Mouse (Mus musculus) NIH3T3 (cell line): Measurements from ENCODE around the gene Fkbpl.

Experiments
- DNase-seq: peaks from one replicate; pipeline ENCODE4 v3.0.0-alpha.2; 2012; ENCODE audit warnings: low read depth

Fkbpl gene

DNA sequence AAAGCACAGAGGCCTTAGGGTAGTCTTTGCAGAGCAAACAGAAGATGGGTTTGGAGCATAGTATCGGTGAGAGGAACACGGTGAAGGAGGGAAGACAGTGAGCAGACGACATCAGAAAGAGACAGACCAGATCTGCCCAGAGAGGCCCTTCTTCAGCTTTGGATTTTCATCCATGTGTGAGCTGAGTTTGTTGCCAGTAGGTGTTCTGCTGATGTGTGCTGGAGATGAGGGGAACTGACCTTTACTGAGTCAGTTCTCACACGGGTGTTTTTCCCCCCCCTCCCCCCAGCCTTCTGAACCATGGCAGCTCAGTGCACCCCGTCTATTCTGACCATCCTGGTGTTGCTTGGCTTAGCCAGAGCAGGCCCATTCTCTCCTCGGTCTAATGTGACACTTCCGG lies 25.7 kb downstream of the Fkbpl start, which contains the start of gene Tnxb:
Tnxb (plus strand) TSS at position 301 of the 400 bp plus-strand sequence.
- DNase-seq: no peak

DNA sequence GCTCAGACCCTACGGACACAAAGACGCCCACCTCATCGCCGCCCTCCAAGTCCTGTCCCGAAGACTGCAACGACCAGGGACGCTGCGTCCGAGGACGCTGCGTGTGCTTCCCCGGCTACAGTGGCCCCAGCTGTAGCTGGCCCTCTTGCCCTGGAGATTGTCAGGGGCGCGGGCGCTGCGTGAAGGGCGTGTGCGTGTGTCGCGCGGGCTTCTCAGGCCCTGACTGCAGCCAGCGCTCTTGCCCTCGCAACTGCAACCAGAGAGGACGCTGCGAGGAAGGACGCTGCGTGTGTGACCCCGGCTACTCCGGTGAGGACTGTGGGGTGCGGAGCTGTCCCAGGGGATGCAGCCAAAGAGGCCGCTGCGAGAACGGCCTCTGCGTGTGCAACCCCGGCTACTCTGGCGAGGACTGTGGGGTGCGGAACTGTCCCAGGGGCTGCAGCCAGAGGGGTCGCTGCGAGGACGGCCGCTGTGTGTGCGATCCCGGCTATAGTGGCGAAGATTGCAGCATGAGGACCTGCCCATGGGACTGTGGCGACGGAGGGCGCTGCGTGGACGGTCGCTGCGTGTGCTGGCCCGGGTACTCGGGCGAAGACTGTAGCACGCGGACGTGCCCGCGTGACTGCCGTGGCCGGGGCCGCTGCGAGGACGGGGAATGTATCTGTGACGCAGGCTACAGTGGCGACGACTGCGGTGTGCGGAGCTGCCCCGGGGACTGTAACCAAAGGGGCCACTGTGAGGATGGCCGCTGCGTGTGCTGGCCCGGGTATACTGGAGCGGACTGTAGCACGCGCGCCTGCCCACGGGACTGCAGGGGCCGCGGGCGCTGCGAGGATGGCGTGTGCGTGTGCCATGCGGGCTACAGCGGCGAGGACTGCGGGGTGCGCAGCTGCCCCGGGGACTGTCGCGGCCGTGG lies 26.8 kb downstream of the Fkbpl start:
- DNase-seq: no peak

DNA sequence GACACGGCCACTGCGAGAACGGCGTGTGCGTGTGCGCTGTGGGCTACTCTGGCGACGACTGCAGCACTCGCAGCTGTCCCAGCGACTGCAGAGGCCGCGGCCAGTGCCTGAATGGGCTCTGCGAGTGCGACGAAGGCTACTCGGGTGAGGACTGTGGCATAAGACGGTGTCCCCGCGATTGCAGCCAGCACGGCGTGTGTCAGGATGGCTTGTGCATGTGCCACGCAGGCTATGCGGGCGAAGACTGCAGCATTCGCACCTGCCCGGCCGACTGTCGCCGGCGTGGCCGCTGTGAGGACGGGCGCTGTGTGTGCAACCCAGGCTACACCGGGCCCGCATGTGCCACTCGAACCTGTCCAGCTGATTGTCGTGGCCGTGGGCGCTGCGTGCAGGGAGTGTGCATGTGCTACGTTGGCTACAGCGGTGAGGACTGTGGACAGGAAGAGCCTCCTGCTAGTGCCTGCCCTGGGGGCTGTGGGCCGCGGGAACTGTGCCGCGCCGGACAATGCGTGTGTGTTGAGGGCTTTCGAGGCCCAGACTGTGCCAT lies 27.8 kb downstream of the Fkbpl start:
- no peak for DNase-seq

DNA sequence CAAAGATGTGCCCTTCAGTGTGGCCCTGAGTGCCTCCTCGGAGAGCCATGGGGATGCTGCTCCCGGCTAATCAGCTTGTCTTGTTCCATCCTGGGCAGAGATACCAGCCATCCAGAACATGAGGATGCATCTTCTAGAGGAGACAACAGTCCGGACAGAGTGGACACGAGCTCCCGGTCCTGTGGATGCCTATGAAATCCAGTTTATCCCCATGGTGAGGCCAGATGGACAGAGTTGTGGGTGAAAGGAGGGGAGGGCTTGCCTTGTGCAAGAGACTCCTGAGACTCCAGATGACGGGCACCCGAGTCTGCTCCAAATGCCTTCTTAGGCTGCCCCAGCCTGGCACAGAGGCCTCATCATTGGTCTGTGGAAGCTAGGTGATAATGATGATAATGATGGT lies 28.6 kb downstream of the Fkbpl start:
- no peak for DNase-seq

DNA sequence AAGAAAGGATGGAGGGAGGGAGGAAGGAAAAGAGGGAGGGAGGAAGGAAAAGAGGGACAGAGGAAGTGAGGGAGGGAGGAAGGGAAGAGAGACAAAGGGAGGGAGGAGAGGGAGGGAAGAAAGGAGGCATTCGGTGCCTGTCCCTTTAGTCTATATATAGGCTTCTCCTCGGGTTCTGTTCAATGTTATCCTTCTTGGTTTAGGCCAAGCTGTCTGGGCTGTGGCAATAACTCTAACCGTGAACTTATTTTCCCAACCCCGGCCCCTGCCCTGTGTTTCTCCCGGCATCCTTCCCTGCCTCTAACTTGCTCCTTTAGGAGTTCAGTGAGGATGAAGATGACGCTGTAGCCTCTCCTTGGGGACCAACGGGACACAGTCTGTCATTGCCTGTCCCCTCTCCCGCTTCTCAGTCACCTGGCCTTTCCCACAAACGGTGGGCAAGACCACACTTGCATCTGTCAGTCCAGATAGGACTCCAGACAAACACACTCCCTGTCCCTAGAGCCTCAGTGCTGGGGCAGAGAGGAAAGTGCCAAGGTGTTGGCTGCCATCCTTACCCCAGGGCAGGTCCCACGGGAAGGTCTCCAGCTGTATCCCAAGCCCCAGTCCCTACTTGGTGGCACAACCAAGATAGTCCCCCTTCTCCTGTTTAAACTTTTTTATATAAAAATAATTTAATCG lies 30.1 kb downstream of the Fkbpl start:
- no peak for DNase-seq

DNA sequence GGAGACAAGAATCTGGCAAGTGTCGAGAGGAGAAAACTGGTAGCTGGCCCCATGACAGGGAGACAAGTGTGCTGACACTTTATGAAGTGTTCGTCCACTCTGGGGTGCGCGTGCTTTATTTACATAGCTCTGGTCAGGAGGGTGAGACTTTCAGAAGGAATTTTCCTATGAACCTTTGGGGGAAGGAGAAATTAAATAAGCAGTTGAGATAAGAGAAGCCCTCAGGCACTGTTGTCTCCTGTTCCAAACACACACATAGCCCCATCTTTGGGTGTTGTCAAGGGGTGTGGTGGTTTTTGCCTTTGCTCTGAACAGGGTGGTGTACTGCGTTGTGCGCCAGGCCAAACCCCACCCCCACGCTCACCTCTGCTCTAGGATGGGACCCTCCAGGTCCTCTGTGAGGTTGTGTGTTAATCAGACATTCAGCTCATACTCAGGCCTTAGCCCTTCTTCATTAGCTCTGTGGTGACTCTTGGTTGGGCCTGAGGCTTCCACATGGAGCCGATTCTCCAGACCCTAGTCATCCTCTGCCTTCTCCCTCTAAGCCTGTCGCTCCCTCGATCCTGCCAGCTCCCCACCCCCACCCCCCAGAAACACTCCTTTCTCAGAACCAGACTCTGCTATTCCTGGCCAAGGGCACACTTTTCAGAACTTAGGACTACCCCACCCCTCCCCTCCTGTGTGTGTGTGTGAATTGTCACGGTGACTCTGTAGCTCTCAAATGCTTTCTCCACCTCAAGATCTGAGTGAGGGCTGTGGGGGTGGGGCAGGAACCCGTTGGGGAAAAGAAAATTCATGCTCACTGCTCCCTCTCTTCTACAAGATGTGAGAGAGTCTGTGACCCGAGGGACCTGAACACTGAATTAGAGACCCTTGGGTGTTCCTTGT lies 30.9 kb downstream of the Fkbpl start:
- peak; percentile 41 for DNase-seq

DNA sequence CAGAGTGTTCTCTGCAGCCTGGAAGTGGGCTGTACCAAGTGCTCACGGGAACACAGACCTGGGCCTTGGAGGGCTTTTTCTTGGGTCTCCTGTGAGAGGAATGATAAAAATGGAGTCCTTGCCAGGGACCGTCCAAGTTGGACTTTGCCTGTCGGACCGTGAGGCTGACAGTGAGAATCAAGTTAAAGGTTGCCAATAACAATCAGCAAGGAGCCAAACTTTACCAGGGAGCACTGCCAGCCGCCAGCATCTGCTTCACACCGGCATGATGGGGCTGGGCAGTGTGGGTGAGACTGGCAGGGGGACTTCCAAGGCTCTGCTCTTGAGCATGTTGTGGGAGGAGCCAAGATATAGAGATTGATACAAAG lies 31.5 kb downstream of the Fkbpl start:
- DNase-seq: no peak

DNA sequence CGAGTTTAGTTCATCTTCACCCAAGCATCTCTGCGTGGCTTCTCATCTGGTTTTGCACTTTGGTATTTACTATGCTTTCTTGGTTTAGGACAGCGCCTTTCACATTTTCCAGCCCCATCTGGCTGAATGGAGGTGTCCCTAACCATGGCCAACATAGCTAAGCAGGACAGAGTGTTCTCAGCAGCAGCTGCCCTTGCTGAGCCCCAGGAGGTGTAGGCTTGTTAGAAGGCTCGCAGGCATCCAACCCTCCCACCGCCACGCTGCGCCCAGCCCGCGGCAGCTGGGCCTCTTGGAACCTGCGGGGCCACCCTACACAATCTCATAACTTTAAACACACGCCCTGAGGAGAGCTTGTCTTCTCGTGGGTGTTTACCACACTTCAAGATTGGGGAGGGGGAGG lies 32.1 kb downstream of the Fkbpl start:
- DNase-seq: no peak

DNA sequence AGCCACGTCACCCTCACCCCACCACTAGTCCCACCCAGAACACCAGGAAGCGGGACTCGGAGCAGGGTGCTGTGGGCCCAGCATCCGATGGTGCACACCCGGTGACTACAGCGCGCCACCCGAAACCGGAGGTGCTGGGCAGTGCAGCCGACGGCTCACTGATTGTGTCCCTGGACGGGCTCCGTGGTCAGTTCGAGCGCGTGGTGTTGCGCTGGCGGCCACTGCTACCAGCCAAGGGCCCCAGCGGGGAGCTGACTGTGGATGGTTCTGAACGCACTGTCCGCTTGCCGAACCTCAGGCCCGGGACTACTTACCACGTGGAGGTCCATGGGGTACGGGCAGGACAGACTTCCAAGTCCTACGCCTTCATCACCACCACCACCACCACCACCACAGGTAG lies 35.6 kb downstream of the Fkbpl start:
- DNase-seq: no peak

DNA sequence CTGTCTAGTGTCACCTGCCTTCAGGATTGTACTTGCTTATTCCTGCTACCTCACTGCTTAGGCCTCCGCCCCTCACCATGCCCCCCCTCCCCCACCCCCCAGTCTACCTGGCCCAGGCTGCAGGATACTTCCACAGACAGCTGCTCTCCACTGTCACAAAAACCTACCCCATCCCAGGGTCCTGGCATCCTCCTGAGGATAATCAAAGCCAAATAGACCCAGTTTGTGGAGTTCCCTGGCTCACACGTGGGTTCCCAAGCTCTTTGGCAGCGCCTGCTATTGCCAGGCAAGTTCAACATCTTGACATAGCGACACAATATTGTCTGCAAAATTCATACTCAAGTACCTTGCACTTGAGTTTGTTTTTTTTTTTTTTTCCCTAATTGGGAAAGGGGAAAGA lies 36.1 kb downstream of the Fkbpl start:
- no peak for DNase-seq

DNA sequence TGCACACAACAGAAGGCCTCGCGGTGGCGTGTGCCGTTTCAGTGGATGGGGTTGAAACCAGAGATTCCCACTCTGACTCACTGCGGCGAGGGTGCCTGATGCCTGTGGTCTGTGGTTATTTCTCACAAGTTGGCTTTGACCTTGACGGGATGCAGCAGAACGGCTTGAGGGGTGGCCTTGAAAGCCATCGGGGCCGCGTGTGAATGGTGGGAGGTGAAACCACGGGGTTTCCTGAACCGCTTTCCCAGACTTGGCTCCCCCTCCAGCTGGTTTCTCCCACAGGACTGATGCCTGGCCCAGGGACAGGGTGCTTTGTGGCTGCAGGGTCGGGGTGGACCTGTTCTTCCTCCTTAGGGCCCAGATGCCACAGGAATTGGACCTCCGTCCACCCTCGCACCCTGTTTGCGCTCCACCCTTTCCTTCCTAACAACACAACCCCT lies 36.6 kb downstream of the Fkbpl start:
- peak; percentile 74 for DNase-seq

DNA sequence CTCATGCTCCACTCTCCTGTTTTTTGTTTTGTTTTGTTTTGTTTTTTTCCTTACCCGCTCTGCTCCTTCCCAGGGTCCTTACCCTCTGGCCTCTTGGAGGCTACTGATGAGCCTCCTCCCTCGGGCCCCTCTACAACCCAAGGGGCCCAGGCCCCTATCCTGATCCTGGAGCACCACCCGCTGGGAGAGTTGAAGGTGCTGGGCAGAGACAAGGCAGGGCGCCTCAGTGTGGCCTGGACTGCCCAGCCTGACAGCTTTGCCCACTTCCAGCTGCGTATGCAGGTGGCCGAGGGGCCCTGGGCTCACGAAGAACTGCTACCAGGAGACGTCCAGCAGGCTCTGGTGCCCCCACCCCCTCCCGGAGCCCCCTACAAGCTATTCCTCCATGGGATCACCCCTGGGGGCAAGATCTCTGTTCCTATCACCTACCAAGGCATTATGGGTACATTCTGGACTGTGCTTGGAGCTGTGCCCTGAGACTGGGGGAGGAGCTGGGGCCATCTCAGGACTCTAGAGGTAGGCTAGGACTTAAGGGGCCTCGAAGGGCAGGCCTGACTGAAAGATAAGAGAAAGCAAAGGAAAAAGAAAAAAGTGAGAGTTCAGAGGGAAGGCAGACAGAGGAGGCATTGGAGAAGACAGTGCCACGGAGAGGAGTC lies 37.4 kb downstream of the Fkbpl start:
- DNase-seq: peak; percentile 38

DNA sequence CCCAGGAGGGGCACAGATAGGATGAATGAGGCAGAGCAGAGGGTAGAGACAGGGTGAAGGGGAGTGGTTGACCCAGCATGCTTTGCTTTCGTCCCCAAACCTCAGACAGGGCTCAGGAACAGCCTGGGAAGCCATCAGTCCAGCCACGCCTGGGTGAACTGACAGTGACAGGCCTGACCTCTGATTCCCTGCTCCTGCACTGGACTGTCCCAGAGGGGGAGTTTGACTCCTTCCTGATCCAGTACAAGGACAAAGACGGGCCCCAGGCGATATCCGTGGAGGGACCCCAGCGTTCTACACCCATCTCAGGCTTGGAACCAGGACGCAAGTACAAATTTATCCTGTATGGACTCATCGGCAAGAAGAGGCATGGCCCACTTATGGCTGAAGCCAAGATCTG lies 38.6 kb downstream of the Fkbpl start:
- no peak for DNase-seq

DNA sequence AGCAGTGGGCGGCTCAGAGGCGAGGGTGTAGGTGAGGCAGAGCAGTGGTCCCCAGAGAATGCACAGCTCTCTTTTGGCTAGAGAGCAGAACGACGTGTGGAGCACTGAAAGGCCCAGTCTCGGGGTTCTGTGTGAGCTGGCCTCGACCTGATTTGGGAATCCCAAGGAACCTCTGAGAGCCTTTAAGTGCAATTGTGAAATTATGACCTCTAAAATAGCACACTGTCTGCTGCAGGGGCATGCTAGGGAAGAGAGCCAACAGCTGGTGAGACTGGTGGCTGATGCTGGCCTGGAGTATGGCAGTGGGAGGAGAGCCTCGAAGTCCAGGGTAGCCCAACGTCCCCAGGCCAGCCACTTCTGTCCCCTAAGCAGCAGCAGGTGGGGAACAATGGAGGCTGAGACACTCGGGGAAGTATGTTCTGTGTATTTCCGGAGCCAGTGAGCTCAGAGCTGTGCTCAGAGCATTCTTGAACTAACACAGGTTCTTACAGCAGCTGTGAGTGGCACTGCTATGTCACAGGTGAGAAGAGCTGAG lies 39.2 kb downstream of the Fkbpl start:
- DNase-seq: peak; percentile 49

DNA sequence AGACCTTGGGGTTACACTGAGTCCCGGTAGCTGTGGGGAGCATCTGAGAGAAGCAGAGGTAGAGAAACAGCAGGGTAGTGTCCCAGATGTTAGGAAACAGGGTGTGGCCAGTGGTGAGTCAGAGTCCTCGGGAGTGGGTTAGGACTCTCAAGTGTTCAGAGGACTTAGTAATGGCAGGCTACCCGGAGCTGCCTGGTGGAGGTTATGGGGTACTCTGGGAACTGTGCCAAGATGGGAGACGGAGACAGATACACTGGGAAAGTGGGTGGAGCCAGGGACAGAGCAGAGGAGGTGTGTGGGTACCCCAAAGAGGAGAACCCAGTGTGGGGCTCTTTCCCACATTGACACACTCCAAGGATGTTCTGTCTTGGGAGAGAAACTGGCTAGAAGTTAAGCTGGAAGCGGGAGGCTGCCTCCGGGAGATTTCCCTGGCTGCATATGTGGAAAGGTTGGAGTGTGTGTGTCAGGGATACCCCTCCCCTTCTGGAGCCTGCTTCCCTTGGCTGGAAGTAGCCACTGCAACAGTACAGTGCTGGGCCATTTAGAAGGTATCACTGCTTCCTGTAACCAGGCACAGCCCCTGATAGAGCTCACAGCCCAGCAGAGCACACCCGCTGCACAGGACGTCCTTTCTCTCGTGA lies 39.8 kb downstream of the Fkbpl start:
- peak; percentile 89 for DNase-seq

DNA sequence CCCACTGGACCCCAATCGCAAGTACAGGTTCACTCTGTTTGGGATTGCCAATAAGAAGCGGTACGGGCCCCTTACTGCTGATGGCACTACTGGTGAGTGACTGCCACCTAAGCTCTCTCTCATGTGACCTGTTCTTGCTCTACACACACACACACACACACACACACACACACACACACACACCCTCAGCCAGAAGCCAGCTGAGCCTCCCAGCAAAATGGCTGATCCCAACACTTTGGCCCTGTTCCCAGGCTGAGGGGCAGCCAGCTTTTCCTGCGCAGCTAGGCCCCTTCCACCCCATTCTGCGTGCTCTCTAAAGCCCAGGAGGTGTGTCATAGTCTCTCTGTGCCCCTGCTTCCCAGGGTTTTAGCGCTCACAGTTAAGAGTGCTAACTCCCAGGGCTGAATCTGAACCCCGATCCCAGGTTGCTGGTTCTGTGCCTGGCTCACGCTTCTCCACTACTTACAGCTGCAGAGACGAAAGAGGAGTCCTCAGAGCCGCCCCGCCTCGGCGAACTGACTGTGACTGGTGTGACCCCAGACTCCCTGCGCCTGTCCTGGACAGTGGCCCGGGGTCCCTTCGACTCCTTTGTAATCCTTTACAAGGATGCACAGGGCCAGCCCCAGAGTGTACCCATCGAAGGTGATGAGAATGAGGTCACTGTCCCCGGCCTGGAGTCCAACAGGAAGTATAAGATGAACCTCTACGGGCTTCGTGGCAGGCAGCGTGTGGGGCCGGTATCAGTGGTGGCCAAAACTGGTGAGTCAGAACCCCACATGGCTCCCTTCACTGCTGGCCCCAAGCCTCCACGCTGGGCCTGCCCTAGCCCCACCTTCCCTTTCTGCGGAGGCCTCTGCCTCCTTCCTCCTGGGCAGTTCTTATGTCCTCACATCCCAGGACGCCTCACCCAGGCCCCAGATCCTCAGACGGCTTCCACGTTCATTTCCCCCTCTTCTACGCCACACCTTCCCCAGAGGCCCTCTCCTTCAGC lies 40.9 kb downstream of the Fkbpl start:
- DNase-seq: peak; percentile 96

DNA sequence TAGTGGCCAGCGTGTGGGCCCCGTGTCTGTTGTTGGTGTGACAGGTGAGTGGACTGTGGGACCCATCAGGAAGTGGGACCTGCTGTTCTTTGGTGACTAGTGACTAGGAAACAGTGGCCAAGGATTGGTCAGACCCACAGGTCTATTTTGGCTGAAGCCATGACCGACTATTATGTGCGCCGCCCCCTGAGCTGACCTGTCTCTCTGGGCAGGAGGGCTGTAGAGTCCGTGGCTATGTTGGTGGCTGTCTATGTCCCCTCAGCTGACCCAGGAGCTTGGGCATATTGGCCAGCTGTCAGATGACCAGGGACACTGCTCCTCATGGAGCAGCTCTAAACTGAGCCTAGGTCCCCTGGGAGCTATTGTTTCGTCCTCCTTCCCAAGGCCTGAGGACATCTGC lies 44.3 kb downstream of the Fkbpl start:
- no peak for DNase-seq

DNA sequence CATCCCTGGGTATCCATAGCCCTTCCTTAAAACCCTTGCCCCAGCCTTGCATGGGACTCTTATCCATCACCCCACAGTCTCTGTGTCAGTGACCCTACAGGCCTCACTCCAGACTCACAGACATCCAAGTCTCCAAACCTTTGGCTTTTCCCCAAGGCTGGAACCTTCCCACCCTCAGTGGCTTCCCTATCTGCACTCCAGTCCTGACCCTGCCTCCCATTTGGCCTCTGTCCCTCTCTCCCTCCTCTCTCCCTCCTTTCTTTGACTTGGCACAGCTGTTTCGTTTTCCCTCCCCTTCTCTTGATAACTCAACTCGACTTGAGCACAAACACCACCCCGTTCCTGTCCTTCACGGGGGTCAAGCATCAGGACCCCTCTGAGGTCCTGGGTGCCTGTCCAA lies 45.9 kb downstream of the Fkbpl start:
- no peak for DNase-seq

DNA sequence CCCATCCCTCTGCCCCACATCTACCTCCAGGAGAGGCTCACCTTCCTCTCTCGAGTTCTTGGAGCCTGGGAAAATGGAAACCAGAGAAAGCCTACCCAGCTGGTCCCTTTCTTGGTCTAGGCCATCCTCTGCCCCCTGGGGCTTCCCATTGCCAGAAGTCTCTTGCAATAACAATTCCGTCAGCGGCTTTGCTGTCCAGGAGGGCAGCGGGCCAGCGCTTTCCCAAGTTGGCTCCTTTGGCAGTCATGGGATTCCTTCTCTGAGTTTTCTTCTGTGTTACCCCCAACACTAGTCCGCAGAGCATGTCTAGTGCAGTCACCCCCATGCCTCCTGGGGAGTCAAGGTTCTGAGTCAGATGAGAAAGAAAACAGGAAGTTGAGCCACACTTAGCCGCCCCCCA lies 48.3 kb downstream of the Fkbpl start:
- peak; percentile 90 for DNase-seq
